Mouse (Mus musculus) kidney, embryonic 15.5 days (tissue): ENCODE measurements around the gene Stk25. TPM values are rescaled to one million over a fixed set of nuclear protein-coding genes. Genes with fewer than 3 reads are reported as not detected.
A peak's percentile ranks its signal among the peaks of the same experiment; 100 is the strongest.

Experiments
- ATAC-seq: fragments of 200-750 bp; cut with Nextera tagmentation; replicated peaks from 2 replicates; pipeline ENCODE4 v1.8.0; 2017; ENCODE audit warnings: moderate TSS enrichment; ENCODE audit not compliant: low FRiP score
- H3K27ac ChIP-seq: fragments of 300-500 bp; sonication (generic); 2 replicates; pipeline ENCODE4 v1.5.1; 2015; ENCODE audit warnings: mild to moderate bottlenecking, inconsistent platforms
- H3K27me3 ChIP-seq: fragments of 300-500 bp; sonication (generic); 2 replicates; pipeline ENCODE4 v1.6.1; 2015; ENCODE audit warnings: inconsistent platforms
- H3K36me3 ChIP-seq: fragments of 300-500 bp; sonication (generic); 2 replicates; pipeline ENCODE4 v1.6.1; 2015; ENCODE audit warnings: inconsistent platforms
- H3K4me1 ChIP-seq: fragments of 300-500 bp; sonication (generic); 2 replicates; pipeline ENCODE4 v1.6.1; 2015; ENCODE audit warnings: inconsistent platforms
- H3K4me2 ChIP-seq: fragments of 300-500 bp; sonication (generic); 2 replicates; pipeline ENCODE4 v1.6.1; 2015; ENCODE audit warnings: moderate library complexity, mild to moderate bottlenecking, inconsistent platforms
- H3K4me3 ChIP-seq: fragments of 300-500 bp; sonication (generic); replicated peaks from 2 replicates; pipeline ENCODE4 v1.5.1; 2015; ENCODE audit warnings: mild to moderate bottlenecking, inconsistent platforms
- H3K9ac ChIP-seq: fragments of 300-500 bp; sonication (generic); 2 replicates; pipeline ENCODE4 v1.6.1; 2015; ENCODE audit warnings: mild to moderate bottlenecking, inconsistent platforms
- H3K9me3 ChIP-seq: fragments of 300-500 bp; sonication (generic); replicated peaks from 2 replicates; pipeline ENCODE4 v1.6.1; 2016; ENCODE audit warnings: inconsistent platforms
- WGBS: fragments of 180-500 bp; shearing (Covaris S2); methylation state at CpG from one replicate; pipeline ENCODE4 v1.1.7; 2015; ENCODE audit warnings: mixed read lengths; 5-methylcytosine and 5-hydroxymethylcytosine counted together
- polyA plus RNA-seq: library from polyadenylated mRNA; unstranded; fragments of >200 nt; fragmentation: Nextera tagmentation; extraction: Ambion mirVana; gene quantifications from 2 replicates; pipeline ENCODE4 v1.2.1, GENCODE M21; 2015

The Stk25 gene
- polyA plus RNA-seq, 1 experiment from 2014 or later: 180 TPM

GRCm38 (mm10) chr1:93689901-93690496, 31.5 kb upstream of the Stk25 start:
- Histone ChIP-seq H3K27me3 (no peaks in the 10 kb centered on the region), H3K9me3 (no peaks in the 10 kb centered on the region), H3K27ac (no peak overlapping the region), H3K4me1 (peaks cover 30% of the 10 kb centered on the region), H3K4me3 (no peak overlapping the region), H3K36me3 (peaks cover 23% of the 10 kb centered on the region), H3K9ac (no peak overlapping the region), H3K4me2 (no peak overlapping the region)
- ATAC-seq: no peak
- 67% methylated on average over 7 of the region's 7 CpGs for WGBS

GRCm38 (mm10) chr1:93688154-93688553, 29.7 kb upstream of the Stk25 start:
- no peak for ATAC-seq
- Histone ChIP-seq H3K4me1 (peaks cover 28% of the 10 kb centered on the region), H3K4me3 (no peak overlapping the region), H3K36me3 (peaks cover 19% of the 10 kb centered on the region), H3K9ac (no peak overlapping the region), H3K27ac (no peak overlapping the region), H3K9me3 (no peaks in the 10 kb centered on the region), H3K4me2 (peak overlapping the region; percentile 94), H3K27me3 (peaks cover 3% of the 10 kb centered on the region; the same call in 1 of the 2 replicates)
- 77% methylated on average over 8 of the region's 8 CpGs for WGBS

- peak overlapping the region; percentile 66; the same call in 1 of the 2 replicates for H3K9ac ChIP-seq
- peak overlapping the region; percentile 94 for H3K4me2 ChIP-seq
- WGBS: 27% methylated on average over 3 of the region's 3 CpGs
- peak overlapping the region; percentile 59 for H3K4me3 ChIP-seq
- no peak; the same call in 1 of the 2 replicates for ATAC-seq
- H3K27me3 ChIP-seq: peaks cover 3% of the 10 kb centered on the region; the same call in 1 of the 2 replicates
- peaks cover 26% of the 10 kb centered on the region for H3K4me1 ChIP-seq
- H3K9me3 ChIP-seq: no peaks in the 10 kb centered on the region
- H3K27ac ChIP-seq: peak overlapping the region; percentile 93
- H3K36me3 ChIP-seq: peaks cover 19% of the 10 kb centered on the region
These were observed 28.5 kb upstream of the Stk25 start for GRCm38 (mm10) chr1:93686961-93687320.

GRCm38 (mm10) chr1:93686245-93686960, 27.9 kb upstream of the Stk25 start:
- Histone ChIP-seq H3K27ac (peak overlapping the region; percentile 93), H3K4me2 (peak overlapping the region; percentile 94), H3K9ac (peak overlapping the region; percentile 66), H3K36me3 (peaks cover 15% of the 10 kb centered on the region), H3K27me3 (peaks cover 3% of the 10 kb centered on the region; the same call in 1 of the 2 replicates), H3K9me3 (no peaks in the 10 kb centered on the region), H3K4me3 (peak overlapping the region; percentile 59), H3K4me1 (peaks cover 26% of the 10 kb centered on the region)
- WGBS: under 1% methylated on average over 51 of the region's 51 CpGs
- peak; percentile 90 for ATAC-seq

GRCm38 (mm10) chr1:93685401-93686244, 27.2 kb upstream of the Stk25 start, which contains the start of gene Bok:
Bok (plus strand) TSS chr1:93685660.
- peaks cover 26% of the 10 kb centered on the region for H3K4me1 ChIP-seq
- under 1% methylated on average over 78 of the region's 78 CpGs for WGBS
- ATAC-seq: peak; percentile 61
- H3K27me3 ChIP-seq: peaks cover 3% of the 10 kb centered on the region; the same call in 1 of the 2 replicates
- H3K9ac ChIP-seq: peak within 1 kb of the TSS; percentile 66
- H3K36me3 ChIP-seq: peaks cover 7% of the 10 kb centered on the region
- peak within 1 kb of the TSS; percentile 93 for H3K27ac ChIP-seq
- H3K4me2 ChIP-seq: peak within 1 kb of the TSS; percentile 94
- peak within 1 kb of the TSS; percentile 59 for H3K4me3 ChIP-seq
- no peaks in the 10 kb centered on the region for H3K9me3 ChIP-seq

- Histone ChIP-seq H3K27me3 (peaks cover 3% of the 10 kb centered on the region; the same call in 1 of the 2 replicates), H3K4me2 (no peak overlapping the region), H3K4me3 (no peak overlapping the region), H3K9me3 (no peaks in the 10 kb centered on the region), H3K9ac (no peak overlapping the region), H3K27ac (peak overlapping the region; percentile 63), H3K4me1 (peaks cover 9% of the 10 kb centered on the region; the same call in 1 of the 2 replicates), H3K36me3 (no peaks in the 10 kb centered on the region)
- ATAC-seq: peak; percentile 74
- 53% methylated on average over 7 of the region's 7 CpGs for WGBS
These were observed 21.6 kb upstream of the Stk25 start for GRCm38 (mm10) chr1:93679889-93680568.

GRCm38 (mm10) chr1:93678386-93678785, 19.9 kb upstream of the Stk25 start:
- H3K27me3 ChIP-seq: no peaks in the 10 kb centered on the region
- no peak overlapping the region for H3K27ac ChIP-seq
- WGBS: 56% methylated on average over 2 of the region's 2 CpGs
- H3K9me3 ChIP-seq: no peaks in the 10 kb centered on the region
- H3K4me2 ChIP-seq: no peak overlapping the region
- H3K4me1 ChIP-seq: peaks cover 9% of the 10 kb centered on the region; the same call in 1 of the 2 replicates
- no peak overlapping the region for H3K4me3 ChIP-seq
- no peak overlapping the region for H3K9ac ChIP-seq
- no peaks in the 10 kb centered on the region for H3K36me3 ChIP-seq
- ATAC-seq: no peak

GRCm38 (mm10) chr1:93672682-93673081, 14.2 kb upstream of the Stk25 start:
- Histone ChIP-seq H3K4me1 (peaks cover 32% of the 10 kb centered on the region), H3K9me3 (no peaks in the 10 kb centered on the region), H3K4me3 (no peak overlapping the region), H3K4me2 (no peak overlapping the region), H3K36me3 (no peaks in the 10 kb centered on the region), H3K9ac (no peak overlapping the region), H3K27ac (peak overlapping the region; percentile 62), H3K27me3 (no peaks in the 10 kb centered on the region)
- no peak for ATAC-seq
- 58% methylated on average over 5 of the region's 5 CpGs for WGBS

- H3K4me2 ChIP-seq: no peak overlapping the region
- no peak overlapping the region for H3K27ac ChIP-seq
- H3K36me3 ChIP-seq: no peaks in the 10 kb centered on the region
- ATAC-seq: no peak
- no peaks in the 10 kb centered on the region for H3K27me3 ChIP-seq
- H3K4me3 ChIP-seq: no peak overlapping the region
- H3K4me1 ChIP-seq: peaks cover 33% of the 10 kb centered on the region
- H3K9ac ChIP-seq: no peak overlapping the region
- H3K9me3 ChIP-seq: no peaks in the 10 kb centered on the region
These were observed 11.5 kb upstream of the Stk25 start for GRCm38 (mm10) chr1:93669941-93670340.

- Histone ChIP-seq H3K27ac (peak overlapping the region; percentile 77), H3K27me3 (no peaks in the 10 kb centered on the region), H3K4me1 (peaks cover 33% of the 10 kb centered on the region), H3K9me3 (no peaks in the 10 kb centered on the region), H3K4me3 (peak overlapping the region; percentile 43), H3K4me2 (peak overlapping the region; percentile 62), H3K36me3 (no peaks in the 10 kb centered on the region), H3K9ac (peak overlapping the region; percentile 27; the same call in 1 of the 2 replicates)
- ATAC-seq: peak; percentile 89
- 7% methylated on average over 17 of the region's 17 CpGs for WGBS
These were observed 10.5 kb upstream of the Stk25 start for GRCm38 (mm10) chr1:93668791-93669548.
